Mouse (Mus musculus): ENCODE measurements around the gene Adora1. TPM values are rescaled to one million over a fixed set of nuclear protein-coding genes. Genes with fewer than 3 reads are reported as not detected.

The Adora1 gene
- polyA plus RNA-seq, 1 experiment: 1.2 TPM

DNA sequence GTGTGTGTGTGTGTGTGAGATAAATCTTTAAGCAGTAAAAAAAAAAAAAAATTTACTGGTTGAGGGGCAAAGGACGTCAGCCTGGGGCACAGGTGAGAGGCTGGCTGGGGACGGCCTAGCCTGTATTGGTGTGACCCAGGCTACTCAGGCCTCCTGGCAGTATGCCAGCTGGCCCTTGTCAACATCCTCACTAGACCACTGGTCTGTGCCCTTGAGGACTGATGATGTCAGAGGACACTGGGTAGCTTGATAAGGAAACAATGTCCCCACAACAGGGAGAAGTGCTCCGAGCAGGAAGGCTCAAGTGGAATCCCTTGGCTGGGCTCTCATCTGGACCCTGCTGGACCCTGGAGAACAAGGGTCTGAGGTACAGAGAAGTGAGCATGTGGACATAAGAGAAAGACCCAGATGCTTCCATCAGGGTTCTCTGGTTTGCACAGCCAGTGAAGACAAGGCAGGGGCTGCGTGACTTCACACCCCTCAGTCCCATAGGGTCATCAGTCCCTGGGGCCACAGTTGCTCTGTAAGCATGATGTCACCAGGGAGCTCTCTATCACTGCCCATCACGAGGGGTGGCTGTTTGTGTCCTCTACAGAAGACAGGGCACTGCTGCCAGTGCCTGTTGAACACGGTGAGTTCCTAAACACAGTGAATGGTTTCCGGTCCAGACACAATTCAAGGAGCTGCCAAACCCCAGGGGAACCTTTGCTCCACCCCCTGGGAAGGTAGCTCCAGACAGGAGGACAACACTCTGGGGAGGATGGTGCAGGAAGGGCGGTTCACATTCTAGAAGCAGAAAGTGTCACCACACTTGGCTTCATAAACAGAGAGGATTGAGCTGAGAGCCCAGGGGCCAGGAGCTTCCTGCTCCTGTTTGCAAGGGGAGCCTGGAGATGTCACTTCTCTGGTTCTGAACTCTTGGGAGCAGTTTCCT lies 12.8 kb downstream of the Adora1 start:
- Histone ChIP-seq H3K36me3 (ENCODE audit: control insufficient read depth, insufficient read depth, low read length) (no peaks in the 10 kb centered on the region), H3K27me3 (ENCODE audit: control insufficient read depth, insufficient read depth, low read length) (no peaks in the 10 kb centered on the region), H3K4me1 (ENCODE audit: control insufficient read depth, insufficient read depth, insufficient read length, low read length) (peaks cover 14% of the 10 kb centered on the region; the same call in 1 of the 2 replicates), H3K27ac (ENCODE audit: insufficient read depth, low read depth, low read length) (no peak overlapping the region), H3K4me3 (ENCODE audit: low read depth, low read length) (no peak overlapping the region)
- no peak for TF ChIP-seq POLR2A (IDR thresholded peaks at IDR 0.05; ENCODE audit: low read depth, low read length)
- TF ChIP-seq CTCF (IDR thresholded peaks at IDR 0.05; ENCODE audit: extremely low read depth, insufficient read length, insufficient replicate concordance, low read depth, low read length): no peak
- 38% methylated on average over 8 of the region's 8 CpGs for WGBS

DNA sequence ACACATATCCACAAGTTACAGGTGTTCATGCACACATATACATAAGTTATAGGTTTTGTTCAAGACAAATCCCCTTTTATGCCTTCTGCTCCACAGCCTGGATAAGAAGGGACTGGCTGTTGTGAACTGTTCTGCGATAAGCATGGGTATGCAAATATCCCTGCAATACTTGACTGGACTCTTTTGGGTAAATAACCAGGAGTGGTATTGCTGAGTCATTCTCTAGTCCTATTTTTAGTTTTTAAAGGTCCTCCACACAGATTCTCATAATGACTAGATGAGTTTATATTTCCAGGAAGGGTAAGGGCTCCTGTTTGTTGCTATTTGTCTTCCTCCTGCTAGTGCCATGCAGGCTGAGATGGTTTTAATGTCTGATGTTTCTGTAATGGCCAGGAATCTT lies 14.1 kb downstream of the Adora1 start:
- Histone ChIP-seq H3K27ac (ENCODE audit: insufficient read depth, low read depth, low read length) (no peak overlapping the region), H3K36me3 (ENCODE audit: control insufficient read depth, insufficient read depth, low read length) (no peaks in the 10 kb centered on the region), H3K4me3 (ENCODE audit: low read depth, low read length) (no peak overlapping the region), H3K4me1 (ENCODE audit: control insufficient read depth, insufficient read depth, insufficient read length, low read length) (peaks cover 16% of the 10 kb centered on the region; the same call in 1 of the 2 replicates), H3K27me3 (ENCODE audit: control insufficient read depth, insufficient read depth, low read length) (no peaks in the 10 kb centered on the region)
- 25% methylated on average over 1 of the region's 1 CpGs for WGBS
- no peak for TF ChIP-seq CTCF (IDR thresholded peaks at IDR 0.05; ENCODE audit: extremely low read depth, insufficient read length, insufficient replicate concordance, low read depth, low read length)
- no peak for TF ChIP-seq POLR2A (IDR thresholded peaks at IDR 0.05; ENCODE audit: low read depth, low read length)

DNA sequence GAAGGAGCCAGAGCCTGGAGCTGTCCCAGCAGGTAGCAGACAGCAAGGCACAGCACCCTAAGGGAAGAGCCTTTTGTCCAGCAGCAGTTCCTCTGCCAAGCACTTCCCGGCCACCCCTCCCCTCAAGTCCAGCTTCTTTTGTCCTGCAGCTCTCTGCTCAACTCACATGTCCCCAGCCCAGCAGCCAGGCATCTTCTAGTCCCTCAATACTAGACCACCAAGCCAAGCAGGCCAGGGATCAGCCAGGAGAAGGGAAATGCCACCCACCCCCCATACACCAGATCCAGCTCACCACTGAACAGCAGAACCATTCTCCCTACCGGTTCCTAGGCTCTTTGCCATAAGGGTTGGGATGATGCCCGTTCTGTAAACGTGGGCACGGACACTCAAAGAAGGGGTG lies 15.6 kb downstream of the Adora1 start:
- Histone ChIP-seq H3K36me3 (ENCODE audit: control insufficient read depth, insufficient read depth, low read length) (no peaks in the 10 kb centered on the region), H3K4me3 (ENCODE audit: low read depth, low read length) (no peak overlapping the region), H3K27me3 (ENCODE audit: control insufficient read depth, insufficient read depth, low read length) (no peaks in the 10 kb centered on the region), H3K4me1 (ENCODE audit: control insufficient read depth, insufficient read depth, insufficient read length, low read length) (peaks cover 19% of the 10 kb centered on the region), H3K27ac (ENCODE audit: insufficient read depth, low read depth, low read length) (no peak overlapping the region)
- TF ChIP-seq CTCF (IDR thresholded peaks at IDR 0.05; ENCODE audit: extremely low read depth, insufficient read length, insufficient replicate concordance, low read depth, low read length) (no peak), POLR2A (IDR thresholded peaks at IDR 0.05; ENCODE audit: low read depth, low read length) (no peak)
- WGBS: 88% methylated on average over 5 of the region's 5 CpGs

DNA sequence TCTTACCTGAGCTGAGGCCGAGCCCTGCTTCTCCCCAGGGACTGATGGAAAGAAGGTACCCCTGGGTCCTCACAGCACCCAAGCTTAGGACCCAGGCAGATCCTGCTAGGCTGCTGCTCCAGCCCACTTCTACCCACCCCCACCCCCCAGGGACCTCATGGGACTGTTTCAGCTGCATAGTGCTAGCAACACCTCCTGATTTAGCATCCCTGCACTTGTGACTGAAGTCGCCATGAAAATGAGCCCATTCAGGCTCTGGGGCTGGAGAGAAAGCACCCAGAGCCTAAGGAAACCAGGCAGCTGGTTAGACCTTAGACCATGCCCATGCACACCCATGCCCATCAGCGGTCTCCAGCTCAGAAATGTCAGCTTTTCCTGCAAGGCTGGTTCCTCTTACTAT lies 17.3 kb downstream of the Adora1 start:
- Histone ChIP-seq H3K36me3 (ENCODE audit: control insufficient read depth, insufficient read depth, low read length) (no peaks in the 10 kb centered on the region), H3K27ac (ENCODE audit: insufficient read depth, low read depth, low read length) (no peak overlapping the region), H3K27me3 (ENCODE audit: control insufficient read depth, insufficient read depth, low read length) (no peaks in the 10 kb centered on the region), H3K4me1 (ENCODE audit: control insufficient read depth, insufficient read depth, insufficient read length, low read length) (peaks cover 19% of the 10 kb centered on the region), H3K4me3 (ENCODE audit: low read depth, low read length) (no peak overlapping the region)
- TF ChIP-seq POLR2A (IDR thresholded peaks at IDR 0.05; ENCODE audit: low read depth, low read length) (no peak), CTCF (IDR thresholded peaks at IDR 0.05; ENCODE audit: extremely low read depth, insufficient read length, insufficient replicate concordance, low read depth, low read length) (no peak)
- WGBS: 85% methylated on average over 3 of the region's 3 CpGs

DNA sequence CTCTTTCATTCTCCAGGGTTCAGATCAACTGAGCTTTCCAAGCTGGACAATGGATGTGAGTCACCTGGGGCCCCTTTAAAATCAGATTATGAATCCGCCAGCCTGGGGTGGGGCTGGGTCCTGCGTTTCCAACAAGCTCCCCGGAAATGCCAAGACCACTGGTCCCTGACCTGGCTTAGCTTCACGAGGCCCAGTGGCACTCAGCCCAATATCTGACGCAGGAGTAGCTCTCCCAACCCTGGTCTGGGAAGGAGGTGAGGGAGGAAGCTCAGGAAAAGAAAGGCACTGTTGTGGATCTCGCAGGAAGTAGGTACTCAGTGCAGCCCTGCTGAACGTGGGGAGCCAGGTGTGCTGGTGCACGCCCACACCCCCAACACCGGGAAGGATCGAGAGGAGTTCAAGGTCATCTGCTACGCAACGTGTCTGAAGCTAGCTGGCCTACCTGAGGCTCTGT lies 18.2 kb downstream of the Adora1 start:
- TF ChIP-seq CTCF (IDR thresholded peaks at IDR 0.05; ENCODE audit: extremely low read depth, insufficient read length, insufficient replicate concordance, low read depth, low read length): no peak
- TF ChIP-seq POLR2A (IDR thresholded peaks at IDR 0.05; ENCODE audit: low read depth, low read length): no peak
- Histone ChIP-seq H3K27me3 (ENCODE audit: control insufficient read depth, insufficient read depth, low read length) (no peaks in the 10 kb centered on the region), H3K36me3 (ENCODE audit: control insufficient read depth, insufficient read depth, low read length) (no peaks in the 10 kb centered on the region), H3K4me1 (ENCODE audit: control insufficient read depth, insufficient read depth, insufficient read length, low read length) (peaks cover 11% of the 10 kb centered on the region), H3K27ac (ENCODE audit: insufficient read depth, low read depth, low read length) (peak overlapping the region; percentile 93), H3K4me3 (ENCODE audit: low read depth, low read length) (peak overlapping the region; percentile 11; the same call in 1 of the 2 replicates)
- 21% methylated on average over 12 of the region's 12 CpGs for WGBS

DNA sequence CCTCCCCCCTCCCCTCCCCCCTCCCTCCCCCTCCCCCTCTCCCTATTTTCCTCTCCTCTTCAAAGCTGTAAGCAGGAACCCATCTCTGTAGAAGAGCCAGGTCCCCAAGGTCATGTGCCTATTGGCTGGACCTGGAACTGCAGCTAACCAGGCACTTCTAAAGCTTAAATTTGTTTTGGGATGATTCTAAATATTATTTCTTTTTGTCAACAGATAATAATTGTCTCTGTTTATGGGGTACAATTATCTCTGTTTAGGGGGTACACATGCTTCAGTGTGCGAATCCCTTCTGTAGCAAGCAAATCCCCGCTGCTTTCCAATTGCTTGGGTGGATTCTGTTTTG lies 18.6 kb downstream of the Adora1 start:
- Histone ChIP-seq H3K27ac (ENCODE audit: insufficient read depth, low read depth, low read length) (no peak overlapping the region), H3K4me3 (ENCODE audit: low read depth, low read length) (no peak overlapping the region), H3K4me1 (ENCODE audit: control insufficient read depth, insufficient read depth, insufficient read length, low read length) (peaks cover 9% of the 10 kb centered on the region), H3K36me3 (ENCODE audit: control insufficient read depth, insufficient read depth, low read length) (no peaks in the 10 kb centered on the region), H3K27me3 (ENCODE audit: control insufficient read depth, insufficient read depth, low read length) (no peaks in the 10 kb centered on the region)
- 28% methylated on average over 2 of the region's 2 CpGs for WGBS
- TF ChIP-seq CTCF (IDR thresholded peaks at IDR 0.05; ENCODE audit: extremely low read depth, insufficient read length, insufficient replicate concordance, low read depth, low read length) (no peak), POLR2A (IDR thresholded peaks at IDR 0.05; ENCODE audit: low read depth, low read length) (no peak)

Measured in small intestine, adult 2 months (tissue).